Mouse (Mus musculus): ENCODE measurements at regions not wholly inside any gene's neighbourhood (a gene's known extent, or its start where the extent isn't known, plus 50 kb on each side); places are given as distances from the start of the nearest gene placed in this dataset.

DNA sequence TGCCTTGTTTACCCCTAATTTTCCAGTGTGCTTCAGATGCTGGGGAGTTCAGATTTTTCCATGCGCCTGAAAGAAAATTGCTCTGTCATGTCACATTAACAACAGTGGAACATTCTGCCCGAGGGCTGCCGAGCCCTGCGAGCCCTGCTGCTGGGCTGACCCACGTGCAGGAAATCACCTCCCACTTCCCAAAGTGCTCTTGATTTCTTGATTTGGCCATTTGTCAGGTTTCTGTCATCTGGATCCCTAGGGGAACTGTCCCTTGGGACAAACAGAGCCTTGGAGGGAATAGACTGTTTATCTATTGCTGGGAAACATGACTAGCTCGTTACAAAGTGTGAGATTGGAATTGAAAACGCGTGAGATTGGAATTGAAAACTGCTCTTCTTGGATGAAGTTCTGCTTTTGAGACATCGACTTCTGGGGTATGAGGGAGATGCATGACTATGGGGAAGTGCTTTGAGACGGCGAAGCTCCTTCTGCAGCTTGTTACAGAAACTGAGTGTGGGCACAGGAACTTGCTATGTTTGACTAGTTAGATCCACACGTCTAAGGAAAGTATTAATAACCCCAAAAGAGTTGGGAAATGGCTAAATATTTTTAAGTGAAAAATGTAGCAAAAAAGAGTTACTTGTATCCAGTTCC is 277.0 kb downstream of the Glrx3 start:
- no peaks in the 10 kb centered on the region for H3K27me3 ChIP-seq
- in situ Hi-C loops (cut with MboI; ENCODE audit: low pct_unique_long_range_greater_than_20kb), result no loop called here
- no peak for TF ChIP-seq CTCF (IDR thresholded peaks at IDR 0.05)
- DNase-seq (ENCODE audit: low read depth, low spot score) (no peak), ATAC-seq (no peak)
- POLR2A ChIA-PET, result no interaction called here
- CTCF ChIA-PET, result no interaction called here

DNA sequence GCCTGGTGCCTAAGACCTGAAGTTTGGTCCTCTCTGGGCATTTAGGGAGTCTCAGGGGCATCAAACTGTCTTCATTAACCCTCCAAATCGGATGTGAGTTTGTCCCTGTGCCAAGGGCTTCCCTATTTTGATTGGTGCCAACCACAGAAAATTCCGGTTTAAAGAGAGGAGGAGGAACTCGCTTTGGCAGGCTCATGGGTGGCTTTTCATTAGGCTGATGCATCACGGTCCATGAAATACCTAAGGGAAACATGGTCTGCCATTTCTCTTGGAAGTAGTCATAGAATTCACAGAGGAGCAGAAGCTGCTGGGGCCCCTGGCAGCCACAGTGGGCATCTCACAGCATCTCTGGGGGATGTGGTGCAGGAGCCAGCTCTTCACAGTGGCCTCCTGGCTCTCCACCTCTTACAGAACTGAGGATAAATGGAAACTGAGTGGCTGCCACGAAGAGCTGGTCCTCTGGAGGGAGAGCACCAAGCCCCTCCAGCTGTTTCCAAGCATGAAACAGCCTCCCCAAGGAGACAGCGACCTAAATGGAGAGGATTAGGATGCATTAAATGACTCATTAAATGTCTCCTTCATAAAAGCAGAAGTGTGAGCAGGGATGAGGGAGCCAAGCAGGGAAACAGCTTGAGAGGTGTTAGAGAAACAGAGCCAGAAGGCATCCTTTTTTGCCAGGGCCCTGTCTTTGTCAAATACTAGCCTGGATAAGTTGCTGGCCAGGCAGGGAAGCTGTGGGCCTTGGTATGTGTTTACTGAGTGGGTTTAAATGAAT is 277.9 kb downstream of the Glrx3 start:
- ChIA-PET CTCF (no interaction called here), POLR2A (no interaction called here)
- ATAC-seq (no peak), DNase-seq (ENCODE audit: low read depth, low spot score) (no peak)
- H3K27me3 ChIP-seq, result no peaks in the 10 kb centered on the region
- no peak for TF ChIP-seq CTCF (IDR thresholded peaks at IDR 0.05)
- in situ Hi-C loops (cut with MboI; ENCODE audit: low pct_unique_long_range_greater_than_20kb), result no loop called here

DNA sequence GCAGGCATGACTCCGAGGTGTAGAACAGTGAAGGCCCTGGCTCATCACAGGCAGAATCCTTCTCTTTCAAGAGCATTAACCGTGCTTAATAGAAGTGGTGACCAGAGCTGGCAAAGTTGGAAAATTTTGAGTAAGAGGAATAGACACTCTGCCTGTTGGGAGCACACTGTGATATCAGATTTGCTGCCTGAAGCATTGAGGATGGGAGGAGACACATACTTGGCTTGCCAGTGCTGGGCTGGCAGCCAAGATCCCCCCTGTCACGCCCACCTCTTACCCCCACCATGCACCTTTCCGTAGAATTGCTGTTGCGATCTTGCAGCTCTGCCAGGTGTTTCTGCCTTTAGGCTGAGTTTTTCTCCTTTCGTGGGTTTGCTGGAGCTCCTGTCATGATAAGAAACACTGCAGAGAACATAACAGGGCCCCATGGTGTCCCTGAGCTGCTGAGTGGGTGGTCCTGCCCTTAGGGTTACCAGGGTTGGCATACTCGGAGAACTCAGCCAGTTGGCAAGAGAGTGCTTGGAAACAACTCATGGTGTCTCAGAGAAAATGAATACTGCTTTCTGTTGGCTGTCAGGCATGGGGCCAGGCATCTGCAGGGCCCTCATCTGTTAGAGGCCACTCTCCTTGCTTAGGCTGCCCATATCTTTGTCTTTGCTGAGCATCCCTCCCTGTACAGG is 286.1 kb downstream of the Glrx3 start:
- no peak for ATAC-seq
- ChIA-PET CTCF (no interaction called here), POLR2A (interaction anchor here (0.5 kb wide), 1 partner anchor 929 kb away, joined by 4 read pairs; no protein-coding TSS in a partner anchor)
- no peak for TF ChIP-seq CTCF (IDR thresholded peaks at IDR 0.05)
- in situ Hi-C loops (cut with MboI; ENCODE audit: low pct_unique_long_range_greater_than_20kb), result no loop called here
- no peak for DNase-seq (ENCODE audit: low read depth, low spot score)
- H3K27me3 ChIP-seq, result no peaks in the 10 kb centered on the region

DNA sequence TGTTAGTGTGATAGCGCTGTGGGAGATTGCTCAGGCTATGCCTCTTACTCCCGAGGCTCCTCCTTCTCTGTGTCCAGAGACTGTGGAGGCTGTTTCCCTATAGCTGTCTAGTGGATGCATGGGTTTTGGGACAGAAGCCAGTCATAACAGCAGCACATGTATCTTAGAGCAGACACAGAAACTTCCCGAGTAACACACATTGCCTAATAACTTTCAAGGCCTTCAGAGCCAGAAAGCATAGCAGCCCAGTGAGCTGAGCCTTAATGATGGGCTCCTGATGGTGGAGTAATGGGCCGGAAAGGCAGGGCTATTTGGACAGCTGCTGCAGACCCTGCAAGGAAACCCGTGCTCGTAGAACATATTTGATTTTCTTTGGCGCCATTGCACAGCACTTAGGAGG is 288.6 kb downstream of the Glrx3 start:
- in situ Hi-C loops (cut with MboI; ENCODE audit: low pct_unique_long_range_greater_than_20kb), result no loop called here
- CTCF ChIA-PET, result no interaction called here
- no peaks in the 10 kb centered on the region for H3K27me3 ChIP-seq
- TF ChIP-seq CTCF (IDR thresholded peaks at IDR 0.05), result no peak
- POLR2A ChIA-PET, result no interaction called here
- ATAC-seq, result no peak
- DNase-seq (ENCODE audit: low read depth, low spot score), result no peak

DNA sequence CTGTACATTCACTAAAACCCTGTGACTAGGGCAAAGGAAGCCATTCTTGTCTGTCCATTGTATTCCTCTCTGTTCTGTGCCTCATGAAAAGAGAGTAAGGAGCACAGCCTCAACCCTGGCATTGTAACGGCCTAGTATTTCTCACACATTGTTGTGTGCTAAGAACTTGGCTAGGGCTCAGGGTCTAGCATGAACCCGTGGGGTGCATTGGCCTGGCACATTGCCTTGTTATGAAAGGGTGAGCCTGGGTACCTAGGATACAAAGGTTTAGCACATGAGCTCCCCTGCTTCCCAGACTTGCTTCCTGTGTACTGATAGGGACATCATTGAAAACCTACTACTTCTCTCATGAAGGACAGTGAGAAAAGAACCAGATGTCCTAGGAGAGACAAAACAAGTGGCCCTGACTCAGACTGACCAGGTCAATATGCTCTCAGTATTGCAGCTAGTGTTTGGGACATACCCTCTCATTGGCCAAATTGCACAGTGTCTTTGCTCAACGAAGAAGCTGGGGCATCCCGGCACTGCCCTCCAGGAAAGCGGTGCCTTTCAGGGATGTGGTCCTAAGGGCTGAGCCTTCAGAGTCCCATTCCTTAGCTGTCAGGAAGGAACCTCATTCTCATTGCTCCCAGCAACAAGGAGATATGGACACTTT is 298.6 kb downstream of the Glrx3 start:
- POLR2A ChIA-PET, result no interaction called here
- in situ Hi-C loops (cut with MboI; ENCODE audit: low pct_unique_long_range_greater_than_20kb), result no loop called here
- no peaks in the 10 kb centered on the region for H3K27me3 ChIP-seq
- no peak for TF ChIP-seq CTCF (IDR thresholded peaks at IDR 0.05)
- no peak for ATAC-seq
- no peak for DNase-seq (ENCODE audit: low read depth, low spot score)
- CTCF ChIA-PET, result no interaction called here

DNA sequence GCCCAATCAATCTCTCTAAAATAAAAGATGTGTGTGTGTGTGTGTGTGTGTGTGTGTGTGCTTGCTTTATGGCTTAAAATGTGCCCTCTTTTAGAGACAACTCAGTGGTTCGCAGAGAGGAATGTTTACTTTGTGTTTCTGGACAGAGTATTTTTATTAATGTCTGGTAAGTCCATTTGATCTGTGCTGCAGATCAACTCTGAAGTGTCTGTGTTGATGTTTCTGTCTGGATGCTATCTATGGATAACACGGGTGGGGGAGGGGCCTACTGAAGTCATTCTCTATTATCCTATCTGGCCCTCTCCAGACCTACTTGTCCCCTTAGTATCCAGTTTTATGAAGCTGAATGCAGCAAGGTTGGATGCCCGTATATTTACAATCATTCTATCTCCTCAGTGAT is 304.3 kb downstream of the Glrx3 start:
- no peak for DNase-seq (ENCODE audit: low read depth, low spot score)
- no peaks in the 10 kb centered on the region for H3K27me3 ChIP-seq
- in situ Hi-C loops (cut with MboI; ENCODE audit: low pct_unique_long_range_greater_than_20kb), result no loop called here
- ATAC-seq, result no peak
- no peak for TF ChIP-seq CTCF (IDR thresholded peaks at IDR 0.05)
- CTCF ChIA-PET, result no interaction called here
- POLR2A ChIA-PET, result no interaction called here

DNA sequence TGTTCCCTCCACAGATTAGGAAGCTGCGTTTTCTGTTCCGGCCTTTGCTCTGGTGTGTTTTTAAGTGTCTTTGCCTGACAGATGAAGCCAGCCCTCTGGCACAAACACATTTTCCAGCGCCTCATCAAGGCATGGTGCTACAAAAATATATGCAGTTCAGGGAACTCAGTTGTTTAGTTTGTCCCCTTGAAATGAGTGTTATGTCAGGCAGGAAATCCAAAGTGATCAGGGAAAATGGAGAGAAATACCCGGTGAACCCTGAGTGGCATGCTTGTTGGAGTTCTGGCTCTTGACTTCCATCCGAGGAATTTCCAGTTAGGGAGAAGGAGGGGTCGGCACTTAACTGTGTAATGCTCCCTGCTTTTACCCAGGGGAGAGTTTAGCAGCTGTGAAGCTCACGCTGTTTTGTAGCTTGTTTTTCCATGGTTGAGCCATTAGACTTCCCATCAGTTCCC is 304.9 kb downstream of the Glrx3 start:
- ChIA-PET CTCF (no interaction called here), POLR2A (no interaction called here)
- in situ Hi-C loops (cut with MboI; ENCODE audit: low pct_unique_long_range_greater_than_20kb), result no loop called here
- no peaks in the 10 kb centered on the region for H3K27me3 ChIP-seq
- DNase-seq (ENCODE audit: low read depth, low spot score), result no peak
- ATAC-seq, result no peak
- TF ChIP-seq CTCF (IDR thresholded peaks at IDR 0.05), result no peak

DNA sequence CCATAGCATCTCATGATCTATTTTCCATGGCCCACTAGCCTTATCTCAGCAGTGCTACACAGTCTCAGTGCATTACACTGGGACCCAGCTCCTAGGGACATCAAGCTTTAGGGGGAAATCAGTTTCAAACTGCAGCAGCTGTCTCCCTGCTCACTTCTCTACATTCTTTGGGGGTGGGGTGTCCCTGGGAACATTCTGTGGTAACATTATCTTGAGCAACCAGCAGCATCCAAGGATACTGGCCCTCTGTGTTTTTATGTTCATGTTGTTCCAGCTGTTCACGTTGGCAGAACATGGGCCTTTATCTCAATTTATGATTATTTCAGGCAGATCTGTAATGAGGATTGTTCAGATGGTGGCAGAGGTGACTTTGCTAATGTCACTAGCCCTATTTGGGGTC is 308.2 kb downstream of the Glrx3 start:
- TF ChIP-seq CTCF (IDR thresholded peaks at IDR 0.05), result no peak
- no peaks in the 10 kb centered on the region for H3K27me3 ChIP-seq
- ChIA-PET CTCF (no interaction called here), POLR2A (no interaction called here)
- no peak for DNase-seq (ENCODE audit: low read depth, low spot score)
- ATAC-seq, result no peak
- in situ Hi-C loops (cut with MboI; ENCODE audit: low pct_unique_long_range_greater_than_20kb), result no loop called here

DNA sequence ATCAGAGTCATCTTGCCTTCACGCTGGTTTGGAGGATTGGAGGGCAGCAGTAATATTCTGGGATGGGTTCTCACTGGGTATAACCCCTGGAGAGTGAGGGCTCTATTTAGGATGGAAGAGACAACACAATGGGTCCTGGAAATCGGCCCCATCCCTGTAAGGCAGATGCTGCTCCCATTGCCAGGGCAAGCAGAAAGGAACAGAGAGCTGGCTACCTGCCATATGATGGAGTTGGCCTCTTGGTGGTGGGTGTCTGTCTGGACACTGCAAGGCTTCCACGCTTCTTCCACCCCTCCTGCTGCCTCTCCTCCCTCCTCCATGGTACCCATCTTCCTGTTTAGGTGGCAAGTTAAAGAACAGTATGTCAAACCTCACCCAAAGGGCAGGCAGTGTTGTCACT is 308.6 kb downstream of the Glrx3 start:
- DNase-seq (ENCODE audit: low read depth, low spot score), result no peak
- in situ Hi-C loops (cut with MboI; ENCODE audit: low pct_unique_long_range_greater_than_20kb), result no loop called here
- POLR2A ChIA-PET, result no interaction called here
- no peaks in the 10 kb centered on the region for H3K27me3 ChIP-seq
- CTCF ChIA-PET, result no interaction called here
- no peak for TF ChIP-seq CTCF (IDR thresholded peaks at IDR 0.05)
- no peak for ATAC-seq

DNA sequence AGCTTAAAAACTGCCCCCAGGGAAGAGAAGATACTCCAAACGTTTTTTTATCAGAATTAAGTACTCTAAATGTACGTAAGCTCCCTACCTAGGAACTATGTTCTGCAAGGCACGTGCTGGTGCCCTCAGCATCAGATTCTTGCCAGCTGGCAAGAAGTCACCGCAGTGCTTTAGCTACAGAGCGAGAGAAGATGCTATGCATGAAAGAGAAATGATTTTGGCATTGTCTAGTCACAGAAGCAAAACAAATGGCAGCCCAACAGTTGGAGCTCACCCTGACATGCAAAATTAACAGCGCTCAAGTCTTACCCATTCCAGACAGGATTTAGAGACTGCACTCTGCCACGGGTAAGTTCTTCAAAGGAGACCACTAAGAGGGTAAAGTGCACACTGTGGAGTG is 311.5 kb downstream of the Glrx3 start:
- ChIA-PET CTCF (no interaction called here), POLR2A (no interaction called here)
- no peak for ATAC-seq
- H3K27me3 ChIP-seq, result no peaks in the 10 kb centered on the region
- TF ChIP-seq CTCF (IDR thresholded peaks at IDR 0.05), result no peak
- in situ Hi-C loops (cut with MboI; ENCODE audit: low pct_unique_long_range_greater_than_20kb), result no loop called here
- no peak for DNase-seq (ENCODE audit: low read depth, low spot score)

DNA sequence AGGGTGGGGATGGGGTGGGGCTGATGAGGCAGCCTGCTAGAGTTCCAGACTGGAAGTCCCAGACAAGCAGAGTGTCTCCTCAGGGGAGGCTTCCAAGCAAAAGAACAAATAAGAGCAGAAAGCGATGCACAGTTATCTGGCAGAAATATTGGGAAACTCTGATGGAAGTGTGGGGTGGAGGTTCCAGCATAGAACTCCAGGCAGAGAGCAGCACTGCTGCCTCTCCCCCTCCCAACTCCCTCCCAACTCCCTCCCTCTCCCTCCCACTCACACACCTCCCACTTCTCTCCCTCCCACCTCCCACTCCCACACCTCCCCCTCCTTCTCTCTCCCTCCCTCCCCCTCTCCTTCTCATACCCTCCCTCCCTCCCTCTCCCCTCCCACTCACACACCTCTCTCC is 313.3 kb downstream of the Glrx3 start:
- no peak for DNase-seq (ENCODE audit: low read depth, low spot score)
- CTCF ChIA-PET, result no interaction called here
- no peaks in the 10 kb centered on the region for H3K27me3 ChIP-seq
- in situ Hi-C loops (cut with MboI; ENCODE audit: low pct_unique_long_range_greater_than_20kb), result no loop called here
- no peak for ATAC-seq
- POLR2A ChIA-PET, result no interaction called here
- TF ChIP-seq CTCF (IDR thresholded peaks at IDR 0.05), result no peak

Measured in Patski (cell line).